Mouse (Mus musculus) cerebellum, adult 2 months (tissue): ENCODE data around the gene Ift43.

Source experiments
- CTCF ChIP-seq: fragments of 200-500 bp; IDR thresholded peaks from 2 replicates; pipeline ENCODE4 v1.5.1; 2011; ENCODE audit warnings: low read depth, mild to moderate bottlenecking, control low read depth, low read length, moderate library complexity, borderline replicate concordance; ENCODE audit not compliant: insufficient read depth
- POLR2A ChIP-seq: fragments of 200-500 bp; IDR thresholded peaks from 2 replicates; pipeline ENCODE4 v1.6.1; 2011; ENCODE audit warnings: low read length, control low read depth, borderline replicate concordance; ENCODE audit not compliant: insufficient read depth

- TF ChIP-seq CTCF: no peak
- no peak for TF ChIP-seq POLR2A
Measured at GRCm38 (mm10) chr12:86135691-86136090, 53.4 kb downstream of the Ift43 start.
